Mouse (Mus musculus) heart, embryonic 10.5 days (tissue): Measurements from ENCODE around the gene Ttc30b. TPM values are rescaled to one million over a fixed set of nuclear protein-coding genes. Genes with fewer than 3 reads are reported as not detected.

Experiments used
- polyA plus RNA-seq: library from polyadenylated mRNA; unstranded; fragments of >200 nt; fragmentation: Nextera tagmentation; extraction: Ambion mirVana; gene quantifications from 2 replicates; pipeline ENCODE4 v1.2.1, GENCODE M21; 2016

Ttc30b gene
- polyA plus RNA-seq, 1 experiment from 2014 or later = 6.1 TPM

Other genes with a start within 250 kb of the Ttc30b start
- gene Nfe2l2, start 233.9 kb downstream of the Ttc30b start, polyA plus RNA-seq = 42.8 and 45.0 TPM in 2 replicates
- 48.6 and 49.5 TPM in 2 replicates for gene Agps, start 106.4 kb downstream of the Ttc30b start, polyA plus RNA-seq
- gene Ttc30a2, start 39.6 kb upstream of the Ttc30b start, polyA plus RNA-seq = 0.60 and 0.64 TPM in 2 replicates
- 7.0 and 7.4 TPM in 2 replicates for gene Ttc30a1, start 43.4 kb upstream of the Ttc30b start, polyA plus RNA-seq